Mouse (Mus musculus) small intestine, adult 2 months (tissue): ENCODE data around the gene Mical3.

Experiments
- CTCF ChIP-seq: fragments of 200-500 bp; IDR thresholded peaks from 2 replicates; pipeline ENCODE4 v1.5.1; 2012; ENCODE audit warnings: low read depth, mild to moderate bottlenecking, control low read depth, inconsistent platforms, low read length, moderate library complexity, mixed read lengths; ENCODE audit not compliant: insufficient replicate concordance, insufficient read length; ENCODE audit errors: extremely low read depth
- POLR2A ChIP-seq: fragments of 200-500 bp; IDR thresholded peaks from 2 replicates; pipeline ENCODE4 v1.6.1; 2012; ENCODE audit warnings: low read depth, mild to moderate bottlenecking, control low read depth, inconsistent platforms, low read length, moderate library complexity

DNA sequence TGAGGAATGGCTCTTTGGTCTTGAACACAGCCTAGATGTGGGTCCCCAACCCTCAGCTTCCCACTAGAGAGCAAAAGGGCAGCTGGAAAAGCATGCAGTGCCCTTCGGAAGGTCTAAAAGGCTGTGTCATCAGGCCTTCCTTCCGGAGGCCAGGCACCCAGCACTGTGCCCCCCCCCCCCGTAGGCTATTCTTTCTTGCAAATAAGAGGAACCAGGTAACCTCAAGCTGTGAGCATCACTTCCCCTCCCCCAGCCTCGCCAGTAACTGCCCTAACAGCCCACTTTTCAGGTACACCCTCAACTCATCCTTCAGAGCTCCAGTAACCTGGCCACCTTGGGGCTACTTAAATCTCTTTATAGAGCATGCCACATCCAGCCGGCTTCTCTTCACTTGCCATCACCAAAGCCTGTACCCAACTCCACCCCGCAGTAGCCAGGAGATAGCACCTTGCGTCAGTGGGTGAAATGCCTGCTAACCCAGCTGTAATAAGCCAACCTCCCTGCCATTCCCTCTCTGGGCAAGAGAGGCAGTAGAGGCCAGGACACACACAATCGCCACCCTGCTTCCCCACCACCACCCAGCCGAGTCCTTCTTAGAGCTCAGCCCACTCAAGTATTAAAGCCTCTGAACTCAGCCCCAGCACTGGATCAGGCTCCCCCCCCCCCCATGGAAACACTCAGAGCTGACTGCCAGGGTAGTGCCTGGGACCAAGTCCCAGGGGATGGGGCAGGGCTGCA, 215.7 kb downstream of the Mical3 start:
- peak; percentile 29; the same call in 1 of the 2 replicates for TF ChIP-seq CTCF
- TF ChIP-seq POLR2A = no peak
